Mouse (Mus musculus) cerebellum, adult 2 months (tissue): ENCODE results near the gene Cpb2. TPM values are rescaled to one million over a fixed set of nuclear protein-coding genes. Genes with fewer than 3 reads are reported as not detected.

Experiments
- DNase-seq, 2 experiments: peaks; one replicate each; pipeline ENCODE4 v3.0.0; 2021
- H3K27ac ChIP-seq: fragments of 200-500 bp; 2 replicates; pipeline ENCODE4 v1.5.1; 2012; ENCODE audit warnings: low read length, control low read depth, inconsistent platforms; ENCODE audit not compliant: insufficient read depth
- H3K27me3 ChIP-seq: fragments of 200-500 bp; 2 replicates; pipeline ENCODE4 v1.6.1; 2012; ENCODE audit warnings: inconsistent platforms, mild to moderate bottlenecking, low read length, moderate library complexity; ENCODE audit not compliant: control insufficient read depth, insufficient read depth
- H3K4me1 ChIP-seq: fragments of 200-500 bp; 2 replicates; pipeline ENCODE4 v1.6.1; 2011; ENCODE audit warnings: low read length; ENCODE audit not compliant: control insufficient read depth, insufficient read depth
- H3K4me3 ChIP-seq: fragments of 200-500 bp; replicated peaks from 2 replicates; pipeline ENCODE3; 2011; ENCODE audit warnings: mild to moderate bottlenecking, low read depth, low read length, control low read depth; ENCODE audit not compliant: insufficient read depth
- CTCF ChIP-seq: fragments of 200-500 bp; IDR thresholded peaks from 2 replicates; pipeline ENCODE4 v1.5.1; 2011; ENCODE audit warnings: low read depth, mild to moderate bottlenecking, control low read depth, low read length, moderate library complexity, borderline replicate concordance; ENCODE audit not compliant: insufficient read depth
- POLR2A ChIP-seq: fragments of 200-500 bp; IDR thresholded peaks from 2 replicates; pipeline ENCODE4 v1.6.1; 2011; ENCODE audit warnings: low read length, control low read depth, borderline replicate concordance; ENCODE audit not compliant: insufficient read depth
- WGBS: fragments of 180-500 bp; shearing (Covaris S2); methylation state at CpG from one replicate; pipeline ENCODE4 v1.1.7; 2018; 5-methylcytosine and 5-hydroxymethylcytosine counted together
- polyA plus RNA-seq: library from polyadenylated mRNA; depleted of rRNA; stranded (reverse); fragments of >200 nt; gene quantifications from 2 replicates; pipeline ENCODE4 v1.2.3, GENCODE M21; 2012

Cpb2 gene
- polyA plus RNA-seq, 1 experiment: not detected

- WGBS: 75% methylated on average over 8 of the region's 8 CpGs
- Histone ChIP-seq H3K4me3 (no peak overlapping the region), H3K27ac (no peak overlapping the region), H3K4me1 (no peaks in the 10 kb centered on the region), H3K27me3 (no peaks in the 10 kb centered on the region)
- TF ChIP-seq POLR2A: no peak
- TF ChIP-seq CTCF: no peak
- DNase-seq: no peak
Observed at GRCm38 (mm10) chr14:75235552-75235951, 6.5 kb upstream of the Cpb2 start.

- Histone ChIP-seq H3K4me3 (no peak overlapping the region), H3K4me1 (no peaks in the 10 kb centered on the region), H3K27me3 (no peaks in the 10 kb centered on the region), H3K27ac (no peak overlapping the region)
- no peak for DNase-seq
- no peak for TF ChIP-seq POLR2A
- TF ChIP-seq CTCF: no peak
- WGBS: 24% methylated on average over 9 of the region's 9 CpGs
Observed at GRCm38 (mm10) chr14:75235955-75236635, 6.0 kb upstream of the Cpb2 start.

- Histone ChIP-seq H3K27me3 (no peaks in the 10 kb centered on the region), H3K27ac (no peak overlapping the region), H3K4me3 (no peak overlapping the region), H3K4me1 (no peaks in the 10 kb centered on the region)
- TF ChIP-seq POLR2A (no peak), CTCF (no peak)
- no peak for DNase-seq
- WGBS: 82% methylated on average over 4 of the region's 4 CpGs
Observed at GRCm38 (mm10) chr14:75236636-75237003, 5.5 kb upstream of the Cpb2 start.

- TF ChIP-seq POLR2A: no peak
- no peaks in the 10 kb centered on the region for H3K27me3 ChIP-seq
- no peak overlapping the region for H3K27ac ChIP-seq
- DNase-seq: no peak
- H3K4me3 ChIP-seq: no peak overlapping the region
- WGBS: 79% methylated on average over 8 of the region's 8 CpGs
- no peaks in the 10 kb centered on the region for H3K4me1 ChIP-seq
Observed at GRCm38 (mm10) chr14:75237096-75237495, 5.0 kb upstream of the Cpb2 start.

- no peak overlapping the region for H3K27ac ChIP-seq
- TF ChIP-seq CTCF: no peak
- no peak for TF ChIP-seq POLR2A
- 64% methylated on average over 6 of the region's 6 CpGs for WGBS
- no peaks in the 10 kb centered on the region for H3K4me1 ChIP-seq
- no peaks in the 10 kb centered on the region for H3K27me3 ChIP-seq
- H3K4me3 ChIP-seq: no peak overlapping the region
- DNase-seq: no peak
Observed at GRCm38 (mm10) chr14:75238054-75238692, 3.9 kb upstream of the Cpb2 start.

- no peak for TF ChIP-seq POLR2A
- no peak for TF ChIP-seq CTCF
- no peak overlapping the region for H3K27ac ChIP-seq
- no peaks in the 10 kb centered on the region for H3K4me1 ChIP-seq
- DNase-seq: no peak
- WGBS: 33% methylated on average over 11 of the region's 11 CpGs
- H3K4me3 ChIP-seq: no peak overlapping the region
- no peaks in the 10 kb centered on the region for H3K27me3 ChIP-seq
Observed at GRCm38 (mm10) chr14:75246024-75247000, 4.2 kb downstream of the Cpb2 start.

- H3K4me1 ChIP-seq: no peaks in the 10 kb centered on the region
Observed at GRCm38 (mm10) chr14:75250432-75250831, 8.3 kb downstream of the Cpb2 start.

More at GRCm38 (mm10) chr14:75250432-75250831, 8.3 kb downstream of the Cpb2 start:
- no peak for DNase-seq
- TF ChIP-seq POLR2A (no peak), CTCF (no peak)
- Histone ChIP-seq H3K4me3 (no peak overlapping the region), H3K27ac (no peak overlapping the region), H3K27me3 (no peaks in the 10 kb centered on the region)
- 85% methylated on average over 3 of the region's 3 CpGs for WGBS
